Mouse (Mus musculus): ENCODE data around the gene Tmc8. TPM values are rescaled to one million over a fixed set of nuclear protein-coding genes. Genes with fewer than 3 reads are reported as not detected.

Tmc8 gene
- total RNA-seq (2021) (1 to 10 TPM; 2.3 to 3.1 TPM), polyA plus RNA-seq (2012; rRNA removed) (12.3 and 13.8 TPM in 2 replicates)
- long read RNA-seq, partial matches to known transcripts, result 1 of 1 reads
- long read RNA-seq, other reads (novel, unspliced or antisense), result 0 of 1 reads

- DNase-seq, result peak; percentile 65
These were observed at the start of gene Tmc8, which contains the start of gene Tmc6 for GRCm38 (mm10) chr11:117781993-117782704. TSS of gene Tmc8 (plus strand) at chr11:117782076. TSS of gene Tmc6 (minus strand) at chr11:117782198.

- DNase-seq, result no peak
These were observed 45.7 kb upstream of the Tmc8 start for GRCm38 (mm10) chr11:117736037-117736689.

GRCm38 (mm10) chr11:117738123-117738522 lies 43.8 kb upstream of the Tmc8 start:
- peak; percentile 49 for DNase-seq

DNA sequence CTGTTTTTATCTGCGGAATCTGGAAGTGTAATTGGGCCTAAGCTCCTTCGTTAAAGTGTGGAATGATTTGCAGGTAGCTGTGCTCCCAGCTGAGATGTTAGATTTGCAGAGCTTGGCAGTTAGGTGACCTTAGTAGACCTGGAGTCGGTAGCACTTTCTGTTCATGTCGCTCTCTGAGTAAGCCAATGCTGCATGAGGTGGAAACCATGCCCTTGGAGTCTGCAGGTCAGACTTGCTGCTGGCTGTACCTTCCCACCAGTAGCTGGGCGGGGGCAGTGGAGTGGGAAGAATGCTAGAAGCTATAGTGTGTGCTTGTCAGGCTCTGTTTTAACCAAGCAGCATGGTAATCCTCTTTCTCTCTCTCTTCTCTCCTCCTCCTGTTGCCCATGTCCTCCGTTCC lies 40.7 kb upstream of the Tmc8 start:
- no peak for DNase-seq

GRCm38 (mm10) chr11:117742243-117742642 lies 39.6 kb upstream of the Tmc8 start:
- DNase-seq, result no peak

GRCm38 (mm10) chr11:117742715-117743114 lies 39.2 kb upstream of the Tmc8 start:
- no peak for DNase-seq

DNA sequence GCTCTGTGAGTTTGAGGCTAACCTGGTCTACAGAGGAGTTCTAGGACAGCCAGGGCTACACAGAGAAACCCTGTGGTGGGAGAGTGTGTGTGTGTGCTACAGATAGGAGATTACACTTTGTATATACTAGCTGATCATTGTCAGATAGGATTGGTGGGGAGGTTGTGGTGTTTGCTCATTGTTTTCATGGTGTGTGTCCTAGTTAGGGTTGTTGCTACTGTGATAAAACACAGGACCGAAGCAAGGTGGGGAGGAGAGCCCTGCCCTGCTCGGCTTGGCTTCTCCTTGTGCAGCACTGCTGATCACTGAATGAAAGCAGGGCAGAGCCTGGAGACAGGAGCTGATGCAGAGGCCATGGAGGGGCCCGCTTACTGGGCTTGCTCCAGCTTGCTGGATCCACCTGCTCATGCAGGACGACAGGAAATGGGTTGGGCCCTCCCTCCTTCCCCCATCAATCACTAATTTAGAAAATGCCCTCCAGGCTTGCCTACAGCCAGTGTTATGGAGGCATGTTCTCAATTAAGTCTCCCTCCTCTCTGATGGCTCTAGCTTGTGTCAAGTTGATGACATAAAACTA lies 38.3 kb upstream of the Tmc8 start:
- DNase-seq, result no peak

GRCm38 (mm10) chr11:117748628-117749027 lies 33.2 kb upstream of the Tmc8 start:
- DNase-seq, result no peak

GRCm38 (mm10) chr11:117749414-117749813 lies 32.5 kb upstream of the Tmc8 start:
- no peak for DNase-seq

- no peak for DNase-seq
These were observed 30.3 kb upstream of the Tmc8 start for GRCm38 (mm10) chr11:117751544-117751943.

- no peak for DNase-seq
These were observed 26.0 kb upstream of the Tmc8 start for GRCm38 (mm10) chr11:117755891-117756290.

DNA sequence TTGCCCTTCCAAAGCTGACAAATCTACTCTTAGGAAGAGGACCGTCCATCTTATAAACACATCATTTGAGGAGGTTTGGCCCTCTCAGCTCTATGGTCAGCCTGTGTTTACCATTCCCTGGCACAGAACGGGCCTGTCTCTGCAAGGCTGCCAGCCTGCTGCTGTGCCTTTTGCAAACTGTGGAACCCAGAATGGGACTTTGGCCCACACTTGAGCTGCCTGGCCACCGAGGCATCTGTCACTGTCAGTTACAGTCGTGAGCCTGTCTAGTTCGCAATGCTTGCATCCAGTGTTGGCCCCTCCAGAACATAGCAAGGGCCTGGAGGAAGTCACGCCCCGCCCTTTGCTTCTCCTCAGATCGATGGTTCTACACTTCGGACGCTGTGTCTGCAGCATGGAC lies 22.6 kb upstream of the Tmc8 start:
- no peak for DNase-seq

DNA sequence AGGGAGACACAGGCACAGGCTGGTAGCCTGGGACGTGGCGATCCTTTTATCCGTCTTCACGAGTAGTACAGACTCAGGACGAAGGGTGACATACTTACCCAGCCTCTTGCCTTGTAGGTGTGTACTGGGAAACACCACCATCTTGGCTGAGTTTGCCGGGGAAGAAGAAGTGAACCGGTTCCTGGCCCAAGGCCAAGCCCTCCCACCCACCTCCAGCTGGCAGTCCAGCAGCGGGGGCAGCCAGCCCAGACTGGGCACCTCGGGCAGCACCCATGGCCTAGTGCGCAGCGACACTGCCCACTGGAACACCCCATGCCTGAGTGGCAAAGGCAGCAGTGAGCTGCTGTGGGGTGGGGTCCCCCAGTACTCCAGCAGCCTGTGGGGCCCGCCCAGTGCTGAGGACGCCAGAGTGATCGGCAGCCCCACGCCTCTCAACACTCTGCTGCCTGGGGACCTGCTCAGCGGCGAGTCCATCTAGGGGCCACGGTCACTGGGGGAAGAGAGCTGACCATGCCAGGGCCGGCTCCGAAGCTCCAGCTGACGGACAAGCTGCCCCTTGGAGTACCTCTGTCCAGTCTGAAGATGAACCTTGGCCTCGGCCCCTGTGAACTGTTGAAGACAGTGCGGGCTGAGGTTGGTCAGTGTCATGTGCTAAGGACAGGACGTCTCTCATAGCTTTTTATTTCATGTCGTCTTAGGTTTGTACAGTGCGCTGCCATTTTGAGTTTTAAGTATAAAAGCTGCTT lies 21.3 kb upstream of the Tmc8 start:
- DNase-seq, result no peak

DNA sequence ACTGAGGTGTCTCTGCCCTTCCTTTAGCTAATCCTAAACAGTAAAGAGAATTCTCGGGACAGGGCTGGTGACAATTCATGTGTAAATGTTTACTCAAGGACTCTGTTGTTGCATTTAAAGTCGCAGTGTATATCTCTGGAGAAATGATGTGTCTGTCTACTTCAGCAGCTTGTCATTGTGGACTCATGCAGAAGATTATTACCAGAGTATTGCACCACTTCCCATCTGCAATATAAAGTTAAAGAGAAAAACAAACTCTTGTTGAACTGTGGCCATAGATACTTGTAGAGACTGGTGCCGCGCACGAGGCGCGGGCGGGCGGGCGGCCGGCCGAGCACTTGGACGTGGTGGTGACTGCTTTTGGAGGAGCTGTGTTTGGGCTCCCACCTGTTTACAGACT lies 20.1 kb upstream of the Tmc8 start:
- no peak for DNase-seq

DNA sequence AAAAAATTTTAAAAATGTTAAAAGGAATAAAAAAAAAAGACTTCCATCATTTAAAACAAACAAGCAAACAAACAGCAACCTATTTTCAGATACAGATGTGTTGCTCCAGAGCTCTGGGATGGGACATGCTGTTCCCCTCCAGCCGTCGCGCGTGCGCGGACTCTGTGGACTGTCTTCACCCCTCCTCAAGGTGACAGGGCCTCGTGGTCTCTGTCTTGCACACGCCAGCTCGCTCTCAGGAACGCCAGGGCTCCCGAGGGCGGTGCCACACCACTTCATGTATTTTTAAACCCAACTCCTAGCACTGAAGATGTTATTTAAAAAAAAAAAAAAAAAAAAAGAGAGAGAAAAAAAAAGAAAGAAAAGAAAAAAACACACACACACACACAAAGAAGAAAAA lies 19.6 kb upstream of the Tmc8 start:
- no peak for DNase-seq

DNA sequence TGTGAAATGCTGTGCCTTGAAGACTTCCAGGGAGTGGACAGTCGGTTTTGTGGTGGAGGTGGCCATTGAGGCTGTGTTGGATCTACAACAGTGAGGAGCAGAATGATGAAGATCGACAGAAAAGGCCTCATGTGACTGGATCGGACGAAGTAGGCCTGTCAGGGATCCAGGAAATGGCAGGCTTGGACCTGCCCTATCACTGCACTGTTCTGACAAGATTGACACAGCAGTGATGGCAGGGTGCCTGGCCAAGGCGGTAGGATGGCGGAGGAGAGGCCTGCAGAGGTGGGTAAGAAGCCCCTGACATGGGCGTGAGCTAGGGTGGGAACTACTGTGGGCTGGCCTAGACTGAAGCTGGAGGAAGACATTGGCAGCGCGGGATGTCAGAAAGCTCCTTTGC lies 17.6 kb upstream of the Tmc8 start:
- no peak for DNase-seq

DNA sequence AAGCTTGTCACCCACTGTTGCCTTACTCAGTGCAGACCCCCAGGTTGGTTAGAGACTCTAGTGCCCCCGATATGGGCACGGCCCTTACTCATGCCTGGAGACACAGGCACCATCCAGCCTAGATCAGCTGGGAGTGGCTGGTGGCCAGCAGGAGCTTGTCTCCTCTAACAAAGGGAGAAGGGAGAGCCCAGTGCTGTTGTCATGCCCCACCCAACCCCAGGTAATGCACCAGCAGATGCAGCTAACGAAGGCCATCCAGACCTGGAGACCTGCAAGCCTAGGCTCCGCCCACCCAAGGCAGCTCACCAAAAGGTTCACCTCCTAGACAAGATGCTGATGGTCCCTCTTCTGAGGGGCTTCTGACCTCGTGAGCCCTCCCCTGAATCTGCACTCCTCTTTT lies 16.5 kb upstream of the Tmc8 start:
- no peak for DNase-seq

DNA sequence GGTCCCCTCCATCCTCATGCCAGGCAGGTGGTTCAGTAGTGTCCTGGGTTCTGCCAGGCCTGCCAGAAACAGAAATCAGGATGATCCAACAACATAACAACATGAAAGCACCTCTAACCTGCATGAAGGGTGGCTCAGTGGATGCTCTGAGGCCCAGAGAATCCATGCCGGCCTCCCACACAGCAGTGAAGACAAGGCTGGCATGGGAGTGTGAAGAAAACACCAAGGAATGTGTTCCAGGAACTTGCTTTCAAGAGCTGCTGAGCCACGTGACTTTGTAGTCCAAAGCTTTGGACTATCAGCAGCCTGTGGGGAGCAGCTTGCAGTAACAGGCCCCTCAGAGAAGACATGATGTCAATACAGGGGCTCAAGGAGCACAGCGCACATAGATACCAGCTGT lies 15.6 kb upstream of the Tmc8 start:
- no peak for DNase-seq

- DNase-seq, result no peak
These were observed 12.9 kb upstream of the Tmc8 start for GRCm38 (mm10) chr11:117768725-117769682.

- no peak for DNase-seq
These were observed 12.2 kb upstream of the Tmc8 start for GRCm38 (mm10) chr11:117769683-117770047.

DNA sequence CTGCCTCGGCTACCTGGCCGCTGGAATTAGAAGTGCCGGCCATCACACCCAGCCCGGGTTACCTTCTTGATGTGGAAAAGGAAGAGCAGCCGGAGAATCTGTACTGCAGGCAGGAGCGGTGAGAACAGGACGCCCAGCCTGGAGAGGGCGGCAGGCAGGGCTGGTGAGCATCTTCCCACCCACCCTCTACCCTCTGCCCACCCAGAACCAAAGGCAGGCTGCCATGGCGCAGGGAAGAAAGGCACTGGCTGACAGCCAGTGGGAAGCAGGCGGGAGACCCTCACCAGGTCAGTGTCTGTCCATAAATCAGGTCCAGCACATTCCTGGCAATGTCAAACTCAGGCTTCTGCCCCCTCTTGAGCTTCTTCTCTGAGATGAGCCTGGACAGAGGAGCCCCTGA lies 11.5 kb upstream of the Tmc8 start:
- no peak for DNase-seq

Measured in adrenal gland, adult 2 months (tissue).